Mouse (Mus musculus) embryonic facial prominence, embryonic 14.5 days (tissue): ENCODE measurements around the gene Platr17. TPM values are rescaled to one million over a fixed set of nuclear protein-coding genes. Genes with fewer than 3 reads are reported as not detected.

Source experiments
- ATAC-seq: fragments of 200-750 bp; cut with Nextera tagmentation; 2 replicates; pipeline ENCODE4 v1.8.0; 2017; ENCODE audit warnings: low read depth, moderate number of reproducible peaks, moderate TSS enrichment
- DNase-seq: peaks from one replicate; pipeline ENCODE4 v3.0.0-alpha.2; 2015; ENCODE audit warnings: low spot score
- H3K27ac ChIP-seq: fragments of 300-500 bp; sonication (generic); replicated peaks from 2 replicates; pipeline ENCODE4 v1.5.1; 2014; ENCODE audit warnings: low read depth, mild to moderate bottlenecking, low read length, moderate library complexity
- H3K27me3 ChIP-seq: fragments of 300-500 bp; sonication (generic); replicated peaks from 2 replicates; pipeline ENCODE4 v1.6.1; 2014; ENCODE audit warnings: low read length; ENCODE audit not compliant: control insufficient read depth, insufficient read depth
- H3K36me3 ChIP-seq: fragments of 300-500 bp; sonication (generic); 2 replicates; pipeline ENCODE4 v1.6.1; 2014; ENCODE audit warnings: low read length, mixed read lengths; ENCODE audit not compliant: control insufficient read depth, insufficient read depth
- H3K4me1 ChIP-seq: fragments of 300-500 bp; sonication (generic); 2 replicates; pipeline ENCODE4 v1.6.1; 2014; ENCODE audit warnings: antibody characterized with exemption, low read length; ENCODE audit not compliant: control insufficient read depth, insufficient read depth
- H3K4me2 ChIP-seq: fragments of 300-500 bp; sonication (generic); 2 replicates; pipeline ENCODE4 v1.6.1; 2014; ENCODE audit warnings: low read depth, mild to moderate bottlenecking, low read length, moderate library complexity, mixed read lengths
- H3K4me3 ChIP-seq: fragments of 300-500 bp; sonication (generic); 2 replicates; pipeline ENCODE4 v1.5.1; 2014; ENCODE audit warnings: low read depth, mild to moderate bottlenecking, low read length
- H3K9ac ChIP-seq: fragments of 300-500 bp; sonication (generic); 2 replicates; pipeline ENCODE4 v1.6.1; 2014; ENCODE audit warnings: low read depth, mild to moderate bottlenecking, low read length, moderate library complexity, mixed read lengths
- H3K9me3 ChIP-seq: fragments of 300-500 bp; sonication (generic); 2 replicates; pipeline ENCODE4 v1.6.1; 2016; ENCODE audit warnings: low read length; ENCODE audit not compliant: control insufficient read depth
- WGBS: fragments of 180-500 bp; shearing (Covaris S2); extraction: QIAGEN DNeasy Blood & Tissue Kit; methylation state at CpG from one replicate; pipeline ENCODE4 v1.1.7; 2014; 5-methylcytosine and 5-hydroxymethylcytosine counted together
- polyA plus RNA-seq: library from polyadenylated mRNA; unstranded; fragments of >200 nt; fragmentation: Nextera tagmentation; extraction: Ambion mirVana; gene quantifications from 2 replicates; pipeline ENCODE4 v1.2.1, GENCODE M21; 2014

The Platr17 gene
- polyA plus RNA-seq, 1 experiment from 2014 or later: not detected

GRCm38 (mm10) chr17:33915671-33916250 lies 10.8 kb downstream of the Platr17 start, which contains the start of the genes Tapbp and Zbtb22:
Gene Tapbp, plus strand, starts transcription at chr17:33915899.
Gene Zbtb22, plus strand, starts transcription at chr17:33915904.
- Histone ChIP-seq H3K4me2 (peak within 1 kb of the TSS; percentile 70), H3K36me3 (peaks cover 52% of the 10 kb centered on the region), H3K9ac (peak within 1 kb of the TSS; percentile 66), H3K27me3 (no peaks in the 10 kb centered on the region), H3K27ac (peak within 1 kb of the TSS; percentile 76), H3K4me1 (peaks cover 10% of the 10 kb centered on the region), H3K4me3 (peak within 1 kb of the TSS; percentile 51), H3K9me3 (no peaks in the 10 kb centered on the region)
- ATAC-seq: peak; percentile 93
- DNase-seq: peak; percentile 99
- under 1% methylated on average over 22 of the region's 34 CpGs for WGBS

- peak; percentile 83 for DNase-seq
- peaks cover 46% of the 10 kb centered on the region for H3K36me3 ChIP-seq
- no peaks in the 10 kb centered on the region for H3K9me3 ChIP-seq
- peak overlapping the region; percentile 70 for H3K4me2 ChIP-seq
- ATAC-seq: peak; percentile 1; the same call in 1 of the 2 replicates
- 2% methylated on average over 14 of the region's 20 CpGs for WGBS
- H3K4me1 ChIP-seq: peaks cover 10% of the 10 kb centered on the region
- peak overlapping the region; percentile 76 for H3K27ac ChIP-seq
- H3K4me3 ChIP-seq: peak overlapping the region; percentile 51
- no peaks in the 10 kb centered on the region for H3K27me3 ChIP-seq
- H3K9ac ChIP-seq: peak overlapping the region; percentile 66
Measured at GRCm38 (mm10) chr17:33916294-33916693, 11.4 kb downstream of the Platr17 start.

DNA sequence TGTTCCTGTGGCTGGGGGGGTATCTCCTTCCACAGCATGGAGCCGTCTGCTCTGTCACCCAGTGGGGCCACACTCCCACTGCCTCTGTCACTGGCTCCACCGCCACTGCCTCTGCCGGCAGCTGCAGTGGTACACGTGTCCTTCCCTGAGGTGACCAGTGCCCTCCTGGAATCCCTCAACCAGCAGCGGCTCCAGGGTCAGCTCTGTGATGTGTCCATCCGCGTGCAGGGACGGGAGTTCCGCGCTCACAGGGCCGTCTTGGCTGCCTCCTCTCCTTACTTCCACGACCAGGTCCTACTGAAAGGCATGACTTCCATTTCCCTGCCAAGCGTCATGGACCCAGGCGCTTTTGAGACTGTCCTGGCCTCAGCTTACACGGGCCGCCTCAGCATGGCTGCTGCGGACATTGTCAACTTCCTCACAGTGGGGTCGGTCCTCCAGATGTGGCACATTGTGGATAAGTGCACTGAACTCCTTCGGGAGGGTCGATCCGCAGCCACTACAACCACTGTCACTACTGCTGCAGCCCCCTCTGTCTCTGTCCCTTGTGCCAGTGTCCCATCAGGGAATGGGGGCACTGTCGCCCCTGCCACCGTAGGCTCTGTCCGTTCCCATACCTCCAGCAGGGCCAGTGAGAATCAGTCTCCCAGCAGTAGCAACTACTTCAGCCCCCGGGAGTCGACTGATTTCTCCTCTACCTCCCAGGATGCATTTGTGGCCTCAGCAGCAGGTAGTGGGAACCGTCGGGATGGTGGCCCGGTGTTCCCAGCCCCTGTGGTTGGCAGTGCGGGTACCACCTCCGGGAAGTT lies 12.1 kb downstream of the Platr17 start:
- 70% methylated on average over 31 of the region's 31 CpGs for WGBS
- Histone ChIP-seq H3K36me3 (peaks cover 39% of the 10 kb centered on the region), H3K4me2 (peak overlapping the region; percentile 70), H3K27ac (no peak overlapping the region), H3K27me3 (no peaks in the 10 kb centered on the region), H3K9me3 (no peaks in the 10 kb centered on the region), H3K9ac (peak overlapping the region; percentile 66; the same call in 1 of the 2 replicates), H3K4me1 (peaks cover 10% of the 10 kb centered on the region), H3K4me3 (peak overlapping the region; percentile 51)
- ATAC-seq (no peak), DNase-seq (no peak)

- DNase-seq: no peak
- H3K36me3 ChIP-seq: peaks cover 32% of the 10 kb centered on the region
- ATAC-seq: no peak
- H3K4me3 ChIP-seq: no peak overlapping the region
- no peak overlapping the region for H3K9ac ChIP-seq
- H3K4me1 ChIP-seq: peaks cover 10% of the 10 kb centered on the region
- H3K9me3 ChIP-seq: no peaks in the 10 kb centered on the region
- WGBS: 82% methylated on average over 18 of the region's 18 CpGs
- no peak overlapping the region for H3K27ac ChIP-seq
- H3K4me2 ChIP-seq: no peak overlapping the region
- H3K27me3 ChIP-seq: no peaks in the 10 kb centered on the region
Measured at GRCm38 (mm10) chr17:33917656-33918292, 12.8 kb downstream of the Platr17 start.

DNA sequence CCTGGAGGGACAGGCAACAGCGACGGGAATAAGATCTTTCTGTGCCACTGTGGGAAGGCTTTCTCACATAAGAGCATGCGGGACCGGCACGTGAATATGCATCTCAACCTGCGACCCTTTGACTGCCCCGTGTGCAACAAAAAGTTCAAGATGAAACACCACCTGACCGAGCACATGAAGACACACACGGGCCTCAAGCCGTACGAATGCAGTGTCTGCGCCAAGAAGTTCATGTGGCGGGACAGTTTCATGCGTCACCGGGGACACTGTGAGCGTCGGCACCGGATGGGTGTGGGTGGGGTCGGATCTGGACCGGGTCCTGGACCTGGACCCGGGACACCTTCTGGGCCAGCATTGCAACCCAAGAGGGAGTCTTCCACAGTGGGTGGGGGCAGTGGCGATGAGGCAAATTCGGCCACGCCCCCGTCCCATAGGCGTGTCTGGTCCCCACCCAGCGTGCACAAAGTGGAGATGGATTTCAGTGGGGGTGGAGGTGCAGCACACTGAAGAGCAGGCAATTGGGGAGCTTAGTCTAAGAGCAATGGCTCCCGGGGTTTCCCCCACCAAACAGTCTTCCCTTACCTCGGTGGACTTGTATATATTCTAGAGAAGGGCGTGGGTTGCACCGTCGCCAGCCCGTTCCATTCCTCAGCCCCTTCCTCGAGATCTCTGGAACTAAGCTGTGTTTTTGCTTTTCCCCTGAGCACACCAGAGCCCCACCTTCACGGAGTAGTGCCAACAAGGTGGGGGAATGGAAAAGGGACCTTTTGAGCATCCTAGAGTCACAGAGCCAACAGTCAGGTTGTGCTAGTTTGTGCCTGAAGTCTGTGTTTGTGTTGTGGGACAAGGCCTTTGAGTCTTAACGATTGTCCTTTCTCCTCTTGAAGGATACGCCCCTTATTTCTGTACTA lies 13.6 kb downstream of the Platr17 start:
- H3K9ac ChIP-seq: no peak overlapping the region; the same call in 1 of the 2 replicates
- WGBS: 61% methylated on average over 32 of the region's 37 CpGs
- ATAC-seq: no peak
- no peak for DNase-seq
- peak overlapping the region; percentile 97 for H3K4me2 ChIP-seq
- H3K4me1 ChIP-seq: peaks cover 10% of the 10 kb centered on the region
- H3K4me3 ChIP-seq: peak overlapping the region; percentile 66
- no peaks in the 10 kb centered on the region for H3K9me3 ChIP-seq
- H3K27ac ChIP-seq: 0 out of 2 replicates have a peak overlapping the region, but pooled peaks have one; percentile 46
- peaks cover 26% of the 10 kb centered on the region for H3K36me3 ChIP-seq
- H3K27me3 ChIP-seq: no peaks in the 10 kb centered on the region

GRCm38 (mm10) chr17:33919351-33920281 lies 14.7 kb downstream of the Platr17 start:
- Histone ChIP-seq H3K9ac (peak overlapping the region; percentile 68), H3K4me1 (peaks cover 10% of the 10 kb centered on the region), H3K36me3 (peaks cover 15% of the 10 kb centered on the region; the same call in 1 of the 2 replicates), H3K27ac (peak overlapping the region; percentile 46), H3K4me2 (peak overlapping the region; percentile 97), H3K27me3 (no peaks in the 10 kb centered on the region), H3K9me3 (no peaks in the 10 kb centered on the region), H3K4me3 (peak overlapping the region; percentile 66)
- under 1% methylated on average over 48 of the region's 52 CpGs for WGBS
- ATAC-seq: no peak
- DNase-seq: peak; percentile 69

GRCm38 (mm10) chr17:33920282-33921097 lies 15.6 kb downstream of the Platr17 start:
- DNase-seq (peak; percentile 89), ATAC-seq (peak; percentile 17; the same call in 1 of the 2 replicates)
- H3K36me3 ChIP-seq: peaks cover 9% of the 10 kb centered on the region; the same call in 1 of the 2 replicates
- H3K4me2 ChIP-seq: peak overlapping the region; percentile 97
- H3K4me3 ChIP-seq: peak overlapping the region; percentile 66
- no peak overlapping the region; the same call in 1 of the 2 replicates for H3K27ac ChIP-seq
- WGBS: 1% methylated on average over 36 of the region's 36 CpGs
- peaks cover 5% of the 10 kb centered on the region for H3K4me1 ChIP-seq
- no peaks in the 10 kb centered on the region for H3K9me3 ChIP-seq
- no peaks in the 10 kb centered on the region for H3K27me3 ChIP-seq
- H3K9ac ChIP-seq: peak overlapping the region; percentile 68
